Mouse (Mus musculus): ENCODE measurements around the gene Cdhr3.

- TF ChIP-seq POLR2A (IDR thresholded peaks at IDR 0.05; ENCODE audit: insufficient read depth, low read depth, low read length) (no peak), CTCF (IDR thresholded peaks at IDR 0.05; ENCODE audit: insufficient read depth, low read depth, low read length) (no peak)
Observed at GRCm38 (mm10) chr12:33014050-33014796, 78.5 kb downstream of the Cdhr3 start.

Data from olfactory bulb, adult 2 months (tissue).